Mouse (Mus musculus) hindbrain, embryonic 12.5 days (tissue): ENCODE results near the gene Ywhah. TPM values are rescaled to one million over a fixed set of nuclear protein-coding genes. Genes with fewer than 3 reads are reported as not detected.
A peak's percentile ranks its signal among the peaks of the same experiment; 100 is the strongest.
"Not testable (repeated sequence)": the region's sequence is repeated elsewhere in the genome, so short reads cannot be mapped to it uniquely, and the experiment has no call there.

Experiments used
- ATAC-seq: fragments of 200-750 bp; cut with Nextera tagmentation; 2 replicates; pipeline ENCODE4 v1.8.0; 2017; ENCODE audit warnings: moderate TSS enrichment; ENCODE audit not compliant: low FRiP score
- H3K27ac ChIP-seq: fragments of 300-500 bp; sonication (generic); 2 replicates; pipeline ENCODE4 v1.5.1; 2016; ENCODE audit warnings: mild to moderate bottlenecking
- H3K27me3 ChIP-seq: fragments of 300-500 bp; sonication (generic); 2 replicates; pipeline ENCODE4 v1.6.1; 2016; ENCODE audit warnings: mild to moderate bottlenecking
- H3K36me3 ChIP-seq: fragments of 300-500 bp; sonication (generic); 2 replicates; pipeline ENCODE4 v1.6.1; 2016; ENCODE audit warnings: mild to moderate bottlenecking
- H3K4me1 ChIP-seq: fragments of 300-500 bp; sonication (generic); 2 replicates; pipeline ENCODE4 v1.6.1; 2016
- H3K4me2 ChIP-seq: fragments of 300-500 bp; sonication (generic); replicated peaks from 2 replicates; pipeline ENCODE4 v1.6.1; 2016; ENCODE audit warnings: mild to moderate bottlenecking
- H3K4me3 ChIP-seq: fragments of 300-500 bp; sonication (generic); 2 replicates; pipeline ENCODE4 v1.5.1; 2016; ENCODE audit warnings: mild to moderate bottlenecking
- H3K9ac ChIP-seq: fragments of 300-500 bp; sonication (generic); 2 replicates; pipeline ENCODE4 v1.6.1; 2016; ENCODE audit warnings: mild to moderate bottlenecking, moderate library complexity
- H3K9me3 ChIP-seq: fragments of 300-500 bp; sonication (generic); replicated peaks from 2 replicates; pipeline ENCODE4 v1.6.1; 2016; ENCODE audit warnings: mild to moderate bottlenecking
- WGBS: fragments of 180-500 bp; shearing (Covaris S2); methylation state at CpG from one replicate; pipeline ENCODE4 v1.1.7; 2016; 5-methylcytosine and 5-hydroxymethylcytosine counted together
- polyA plus RNA-seq: library from polyadenylated mRNA; unstranded; fragments of >200 nt; fragmentation: Nextera tagmentation; extraction: Ambion mirVana; gene quantifications from 2 replicates; pipeline ENCODE4 v1.2.1, GENCODE M21; 2016

Ywhah gene
- polyA plus RNA-seq, 1 experiment from 2014 or later: 461 TPM

- no peaks in the 10 kb centered on the region for H3K27me3 ChIP-seq
- no peak overlapping the region for H3K4me2 ChIP-seq
- no peak overlapping the region for H3K4me3 ChIP-seq
- no peaks in the 10 kb centered on the region for H3K9me3 ChIP-seq
- WGBS: 67% methylated on average over 5 of the region's 5 CpGs
- no peak overlapping the region for H3K9ac ChIP-seq
- no peak for ATAC-seq
- H3K4me1 ChIP-seq: peaks cover 25% of the 10 kb centered on the region
- no peak overlapping the region for H3K27ac ChIP-seq
- no peaks in the 10 kb centered on the region for H3K36me3 ChIP-seq
Observed at GRCm38 (mm10) chr5:33015579-33015978, 3.0 kb upstream of the Ywhah start.

DNA sequence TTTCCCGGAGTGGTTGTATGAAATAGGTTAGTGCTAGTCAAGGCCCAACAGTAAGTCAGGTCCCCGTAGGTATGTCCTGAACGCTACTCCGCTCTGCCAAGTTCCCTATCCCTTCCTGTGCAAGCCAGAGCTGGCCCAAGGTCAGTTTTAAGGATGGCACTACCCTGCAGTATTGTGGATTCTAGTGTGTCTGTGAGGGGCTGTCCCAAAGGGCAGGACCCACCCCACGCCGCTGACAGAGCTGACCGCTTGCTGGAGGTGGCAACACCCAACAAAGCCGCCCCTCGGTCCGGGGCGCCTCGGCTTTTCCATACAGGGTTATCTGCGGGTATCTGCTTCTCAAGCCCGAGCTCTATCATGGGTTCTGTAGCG lies 441 bp upstream of the Ywhah start:
- peak overlapping the region; percentile 100 for H3K27ac ChIP-seq
- peak; percentile 68 for ATAC-seq
- H3K36me3 ChIP-seq: no peaks in the 10 kb centered on the region
- peaks cover 35% of the 10 kb centered on the region for H3K4me1 ChIP-seq
- H3K4me3 ChIP-seq: peak overlapping the region; percentile 92
- H3K9ac ChIP-seq: peak overlapping the region; percentile 98
- no peaks in the 10 kb centered on the region for H3K27me3 ChIP-seq
- WGBS: 3% methylated on average over 15 of the region's 15 CpGs
- H3K9me3 ChIP-seq: no peaks in the 10 kb centered on the region
- H3K4me2 ChIP-seq: peak overlapping the region; percentile 74

GRCm38 (mm10) chr5:33019426-33019821 lies 808 bp downstream of the Ywhah start:
- 0% methylated on average over 12 of the region's 12 CpGs for WGBS
- peak overlapping the region; percentile 92 for H3K4me3 ChIP-seq
- H3K9ac ChIP-seq: peak overlapping the region; percentile 98
- H3K4me2 ChIP-seq: peak overlapping the region; percentile 74
- H3K27ac ChIP-seq: peak overlapping the region; percentile 100
- ATAC-seq: no peak
- H3K9me3 ChIP-seq: no peaks in the 10 kb centered on the region
- H3K36me3 ChIP-seq: peaks cover 9% of the 10 kb centered on the region
- peaks cover 45% of the 10 kb centered on the region for H3K4me1 ChIP-seq
- no peaks in the 10 kb centered on the region for H3K27me3 ChIP-seq

DNA sequence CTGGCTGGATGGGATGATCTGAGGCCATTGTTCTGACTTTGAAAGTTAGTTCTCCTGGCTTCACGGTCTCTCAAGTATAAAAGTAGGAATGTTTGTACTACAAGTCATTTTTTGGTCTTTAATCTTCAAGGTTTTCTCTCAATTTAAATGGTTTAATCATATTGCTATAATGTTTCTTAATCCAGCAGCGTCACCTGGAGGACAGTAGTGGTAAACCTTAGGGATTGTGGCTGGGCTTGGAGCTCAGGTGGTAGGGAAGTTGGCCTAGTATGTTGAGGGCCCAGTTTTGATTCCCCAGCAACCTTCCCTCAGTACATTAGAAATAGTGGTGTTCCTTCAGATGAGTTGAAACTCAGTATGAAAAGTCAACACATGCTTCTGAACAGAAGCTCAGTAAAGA lies 3.0 kb downstream of the Ywhah start:
- no peaks in the 10 kb centered on the region for H3K9me3 ChIP-seq
- ATAC-seq: no peak
- H3K36me3 ChIP-seq: peaks cover 27% of the 10 kb centered on the region
- no peak overlapping the region; the same call in 1 of the 2 replicates for H3K4me2 ChIP-seq
- H3K27me3 ChIP-seq: no peaks in the 10 kb centered on the region
- 89% methylated on average over 2 of the region's 2 CpGs for WGBS
- H3K4me3 ChIP-seq: no peak overlapping the region
- H3K9ac ChIP-seq: no peak overlapping the region
- H3K4me1 ChIP-seq: peaks cover 45% of the 10 kb centered on the region
- H3K27ac ChIP-seq: no peak overlapping the region

- no peak overlapping the region for H3K4me2 ChIP-seq
- H3K27me3 ChIP-seq: no peaks in the 10 kb centered on the region
- peaks cover 35% of the 10 kb centered on the region for H3K36me3 ChIP-seq
- 93% methylated on average over 4 of the region's 4 CpGs for WGBS
- H3K9ac ChIP-seq: no peak overlapping the region
- peaks cover 36% of the 10 kb centered on the region for H3K4me1 ChIP-seq
- no peak overlapping the region for H3K27ac ChIP-seq
- no peak for ATAC-seq
- no peak overlapping the region; the same call in 1 of the 2 replicates for H3K4me3 ChIP-seq
- no peaks in the 10 kb centered on the region for H3K9me3 ChIP-seq
Observed at GRCm38 (mm10) chr5:33023337-33023736, 4.7 kb downstream of the Ywhah start.

DNA sequence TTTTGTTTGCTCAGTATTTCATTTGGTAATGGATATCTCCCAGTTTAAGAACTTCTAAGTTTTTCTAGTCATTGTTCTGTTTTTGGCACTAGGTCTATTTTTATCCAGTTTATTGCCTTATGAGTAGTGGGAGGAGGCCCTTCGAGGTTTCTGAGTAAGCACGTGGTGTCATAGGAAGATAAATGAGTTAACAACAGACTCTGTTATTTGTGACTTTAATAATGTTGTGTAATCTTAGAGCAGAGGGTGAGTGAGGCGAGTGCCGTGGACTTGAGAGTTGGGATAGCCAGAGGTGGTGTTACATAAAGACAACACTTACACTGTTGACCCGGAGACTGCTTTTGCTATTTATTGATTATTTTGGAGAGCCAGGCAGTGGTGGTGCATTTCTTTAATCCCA lies 5.9 kb downstream of the Ywhah start:
- no peak overlapping the region for H3K9ac ChIP-seq
- H3K9me3 ChIP-seq: no peaks in the 10 kb centered on the region
- no peak overlapping the region for H3K4me3 ChIP-seq
- 86% methylated on average over 5 of the region's 5 CpGs for WGBS
- H3K27me3 ChIP-seq: no peaks in the 10 kb centered on the region
- H3K27ac ChIP-seq: no peak overlapping the region
- peaks cover 38% of the 10 kb centered on the region for H3K4me1 ChIP-seq
- no peak overlapping the region for H3K4me2 ChIP-seq
- H3K36me3 ChIP-seq: peaks cover 39% of the 10 kb centered on the region
- ATAC-seq: no peak

- WGBS: 84% methylated on average over 2 of the region's 2 CpGs
- no peak for ATAC-seq
- Histone ChIP-seq H3K27ac (no peak overlapping the region; the same call in 1 of the 2 replicates), H3K4me1 (peaks cover 30% of the 10 kb centered on the region), H3K4me2 (no peak overlapping the region), H3K4me3 (no peak overlapping the region), H3K9me3 (no peaks in the 10 kb centered on the region), H3K36me3 (peaks cover 37% of the 10 kb centered on the region), H3K27me3 (no peaks in the 10 kb centered on the region), H3K9ac (no peak overlapping the region)
Observed at GRCm38 (mm10) chr5:33028656-33029055, 10.0 kb downstream of the Ywhah start.

DNA sequence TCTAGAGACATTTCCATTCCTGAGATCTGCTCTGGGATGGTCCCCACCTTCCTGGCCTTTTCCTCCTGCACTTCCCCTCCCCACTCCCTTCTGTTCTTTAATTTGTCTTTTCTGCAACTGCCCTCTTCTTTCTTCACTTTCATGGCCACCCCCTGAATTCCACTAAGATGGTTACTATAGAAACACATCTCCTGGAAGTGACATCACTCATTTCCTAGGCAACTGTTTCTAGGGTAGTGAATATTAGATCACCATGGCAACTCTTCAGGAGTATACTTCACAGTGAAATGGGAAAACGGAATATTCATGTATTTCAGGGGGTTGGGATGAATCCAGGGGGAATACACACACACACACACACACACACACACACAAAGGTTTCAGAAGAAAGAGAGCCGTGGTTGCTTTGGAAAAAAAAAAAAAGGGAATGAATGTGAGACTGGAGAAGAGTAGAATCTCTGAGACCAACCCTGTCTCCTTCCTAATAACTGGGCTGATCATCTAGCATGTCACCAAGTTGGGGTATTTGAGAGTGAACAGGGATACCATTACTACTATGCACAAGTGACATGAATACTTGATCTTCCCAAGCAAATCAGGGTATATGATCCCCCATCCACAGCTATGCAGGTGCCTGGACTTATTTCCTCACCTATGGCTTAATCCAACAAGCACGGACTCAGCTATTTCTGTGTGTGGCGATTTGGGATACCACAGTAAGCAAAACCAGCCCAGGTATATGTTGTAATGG lies 12.0 kb downstream of the Ywhah start:
- peaks cover 25% of the 10 kb centered on the region for H3K4me1 ChIP-seq
- peak overlapping the region; percentile 35; the same call in 1 of the 2 replicates for H3K27ac ChIP-seq
- H3K4me3 ChIP-seq: no peak overlapping the region
- H3K9me3 ChIP-seq: no peaks in the 10 kb centered on the region
- 53% methylated on average over 4 of the region's 4 CpGs for WGBS
- no peaks in the 10 kb centered on the region for H3K27me3 ChIP-seq
- peaks cover 20% of the 10 kb centered on the region; the same call in 1 of the 2 replicates for H3K36me3 ChIP-seq
- H3K4me2 ChIP-seq: no peak overlapping the region
- peak; percentile 39; the same call in 1 of the 2 replicates for ATAC-seq
- no peak overlapping the region for H3K9ac ChIP-seq

- 83% methylated on average over 10 of the region's 10 CpGs for WGBS
- Histone ChIP-seq H3K27me3 (no peaks in the 10 kb centered on the region), H3K27ac (no peak overlapping the region), H3K9me3 (no peaks in the 10 kb centered on the region), H3K4me1 (peaks cover 25% of the 10 kb centered on the region), H3K4me2 (no peak overlapping the region), H3K36me3 (peaks cover 10% of the 10 kb centered on the region; the same call in 1 of the 2 replicates), H3K4me3 (no peak overlapping the region), H3K9ac (no peak overlapping the region)
- no peak for ATAC-seq
Observed at GRCm38 (mm10) chr5:33032036-33032773, 13.6 kb downstream of the Ywhah start.

GRCm38 (mm10) chr5:33033121-33033520 lies 14.5 kb downstream of the Ywhah start:
- WGBS: 2% methylated on average over 4 of the region's 4 CpGs
- Histone ChIP-seq H3K27me3 (no peaks in the 10 kb centered on the region), H3K9ac (no peak overlapping the region), H3K27ac (no peak overlapping the region), H3K36me3 (peaks cover 6% of the 10 kb centered on the region; the same call in 1 of the 2 replicates), H3K9me3 (no peaks in the 10 kb centered on the region), H3K4me1 (peaks cover 25% of the 10 kb centered on the region), H3K4me3 (no peak overlapping the region), H3K4me2 (no peak overlapping the region)
- ATAC-seq: peak; percentile 63

GRCm38 (mm10) chr5:33033633-33034032 lies 15.0 kb downstream of the Ywhah start:
- not testable (repeated sequence) for ATAC-seq, H3K36me3 ChIP-seq, H3K27me3 ChIP-seq, H3K9ac ChIP-seq, H3K27ac ChIP-seq, H3K4me2 ChIP-seq, H3K4me3 ChIP-seq, H3K9me3 ChIP-seq
- peaks cover 25% of the 10 kb centered on the region for H3K4me1 ChIP-seq
- WGBS: 45% methylated on average over 8 of the region's 8 CpGs

GRCm38 (mm10) chr5:33034100-33034499 lies 15.5 kb downstream of the Ywhah start:
- no peak overlapping the region for H3K27ac ChIP-seq
- H3K9ac ChIP-seq: peak overlapping the region; percentile 18; the same call in 1 of the 2 replicates
- 22% methylated on average over 7 of the region's 7 CpGs for WGBS
- H3K4me2 ChIP-seq: no peak overlapping the region
- no peak for ATAC-seq
- no peaks in the 10 kb centered on the region for H3K9me3 ChIP-seq
- no peak overlapping the region for H3K4me3 ChIP-seq
- H3K27me3 ChIP-seq: no peaks in the 10 kb centered on the region
- no peaks in the 10 kb centered on the region for H3K36me3 ChIP-seq
- peaks cover 25% of the 10 kb centered on the region for H3K4me1 ChIP-seq
